Mouse (Mus musculus) embryo, embryonic 9.5 days (tissue): Measurements from ENCODE around the gene Gm21188.
A peak's percentile ranks its signal among the peaks of the same experiment; 100 is the strongest.
"Not testable (repeated sequence)": the region's sequence is repeated elsewhere in the genome, so short reads cannot be mapped to it uniquely, and the experiment has no call there.

Experiments
- DNase-seq: peaks from one replicate; pipeline ENCODE4 v3.0.0-alpha.2; 2017; ENCODE audit errors: extremely low spot score

The Gm21188 gene

DNA sequence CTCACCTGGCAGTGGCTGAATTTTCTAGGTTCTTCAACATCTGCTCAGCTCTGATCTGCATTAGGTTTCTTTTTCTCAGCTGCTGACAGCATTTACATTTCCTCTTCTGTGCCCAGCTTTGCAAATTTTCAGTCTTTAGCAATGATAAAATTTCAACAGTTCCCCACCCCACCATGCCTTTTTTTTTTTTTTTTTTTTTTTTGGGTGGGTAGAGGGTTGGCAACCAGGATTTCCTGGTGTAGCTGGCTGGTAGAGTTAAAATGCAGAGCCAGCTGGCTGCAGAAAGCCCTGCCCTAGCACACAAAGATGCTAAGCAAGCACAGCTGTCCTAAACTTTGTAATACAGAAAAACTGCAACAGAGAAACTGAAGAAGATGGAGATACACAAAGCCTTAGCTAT is at the start of gene Gm21188:
TSS of gene Gm21188 (minus strand) at position 110 of the 400 bp plus-strand sequence.
- not testable (repeated sequence) for DNase-seq

DNA sequence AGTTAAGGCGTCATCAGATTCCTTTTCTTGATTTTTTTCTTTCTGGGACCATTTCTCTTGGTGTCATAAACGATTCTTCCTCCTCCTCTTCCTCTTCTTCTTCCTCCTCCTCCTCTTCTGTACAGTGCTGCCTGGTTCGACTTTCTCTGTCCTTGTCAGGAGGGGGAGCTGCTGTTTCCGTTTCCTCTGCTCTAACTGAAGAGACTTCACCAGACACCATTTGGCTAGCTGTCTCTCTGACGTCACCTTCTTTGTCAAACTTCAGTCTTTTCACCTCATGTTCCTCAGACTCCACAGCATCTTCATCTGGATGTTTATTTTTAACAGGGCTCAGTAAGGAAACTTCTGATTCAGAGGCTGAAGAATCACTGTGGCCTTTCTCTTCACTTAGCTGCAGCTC is 47.3 kb upstream of the Gm21188 start:
- DNase-seq: not testable (repeated sequence)

DNA sequence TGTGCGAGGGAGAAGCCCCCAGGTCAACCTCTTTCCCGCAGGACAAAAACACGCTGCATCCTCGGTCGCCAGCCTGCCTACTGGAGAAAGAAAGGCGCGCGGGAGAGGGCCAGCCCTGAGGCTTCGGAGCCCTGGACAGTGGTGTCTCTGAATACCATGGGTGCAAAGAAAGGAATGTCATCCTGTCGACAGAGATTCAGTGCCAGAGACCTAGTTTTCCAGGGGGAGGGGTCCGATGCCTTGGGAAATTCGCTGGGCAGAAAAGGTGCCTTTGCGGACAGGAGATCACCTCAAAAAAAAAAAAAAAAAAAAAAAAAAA is 44.9 kb upstream of the Gm21188 start:
- not testable (repeated sequence) for DNase-seq

DNA sequence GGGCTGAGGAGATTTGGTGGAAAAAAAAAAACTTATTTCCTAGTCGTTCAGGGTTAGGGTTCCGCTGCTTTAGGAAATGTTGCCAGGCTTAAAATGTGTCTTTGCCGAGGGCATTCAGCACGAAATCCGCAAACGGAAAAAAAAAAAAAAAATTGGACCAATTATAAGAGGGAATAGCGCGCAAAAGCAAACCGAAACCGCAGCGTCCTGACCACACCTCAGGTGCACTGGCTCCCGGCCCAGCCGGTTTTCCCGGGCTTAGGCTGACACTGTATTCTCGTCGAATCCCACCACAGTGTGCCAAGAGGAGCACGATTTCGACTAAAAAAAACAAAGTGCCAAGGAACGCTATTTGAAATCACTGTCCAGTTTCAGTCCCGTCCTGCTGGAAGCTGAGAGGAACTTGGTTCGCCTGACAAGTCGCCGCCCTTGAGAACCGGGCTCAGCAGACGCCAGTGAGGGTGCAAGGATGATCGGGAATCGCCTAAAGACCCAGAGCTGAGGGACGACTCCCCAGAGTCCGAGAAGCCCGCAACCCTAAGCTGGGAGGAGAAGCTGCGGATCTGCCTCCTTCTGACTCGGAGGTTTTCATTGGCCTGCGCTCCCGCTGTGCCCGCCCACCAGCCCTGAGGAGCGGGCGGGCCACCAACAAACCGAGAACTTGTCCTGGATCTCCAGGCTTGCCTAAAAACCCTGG is 44.4 kb upstream of the Gm21188 start:
- not testable (repeated sequence) for DNase-seq

DNA sequence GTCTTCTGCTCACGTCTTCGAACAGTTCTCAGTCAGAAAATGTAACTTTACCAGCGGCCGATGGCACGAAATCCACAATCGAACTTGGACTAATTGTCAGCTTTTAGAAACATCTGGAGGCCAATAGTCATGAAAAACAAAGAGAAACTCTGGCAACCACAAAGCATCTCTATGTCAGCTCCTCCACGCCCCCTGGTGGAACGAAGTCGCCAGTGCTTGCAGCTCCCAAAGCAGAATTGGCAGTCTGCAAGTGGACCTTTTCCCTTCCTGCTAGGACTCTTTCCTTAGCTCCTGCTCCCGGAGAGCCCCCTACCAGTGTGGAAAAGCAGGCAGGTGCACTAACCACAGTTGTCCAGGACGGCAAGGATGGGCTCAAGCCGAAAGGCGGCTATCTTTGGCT is 41.0 kb upstream of the Gm21188 start:
- not testable (repeated sequence) for DNase-seq

DNA sequence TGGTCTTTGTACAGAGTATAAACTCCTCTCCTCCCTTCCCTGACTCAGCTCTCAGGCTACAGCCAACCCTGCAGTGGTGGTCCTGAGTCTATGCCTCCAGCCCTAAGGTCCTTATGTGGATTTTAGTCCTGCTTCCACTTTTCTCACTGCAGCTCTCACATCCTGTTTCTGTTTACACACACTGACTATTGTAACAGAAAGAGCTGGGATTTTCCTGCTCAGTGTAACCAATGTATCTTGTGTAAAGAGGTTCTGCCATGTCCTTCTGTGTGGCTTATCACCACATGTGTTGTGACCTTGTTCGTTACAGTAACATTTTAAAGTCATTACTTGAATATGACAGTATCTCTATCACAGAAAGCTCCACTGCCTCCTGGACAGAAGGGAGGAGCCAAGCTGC is 27.6 kb upstream of the Gm21188 start:
- not testable (repeated sequence) for DNase-seq

GRCm38 (mm10) chr13:120070878-120071277 is 18.9 kb upstream of the Gm21188 start:
- DNase-seq: not testable (repeated sequence)

DNA sequence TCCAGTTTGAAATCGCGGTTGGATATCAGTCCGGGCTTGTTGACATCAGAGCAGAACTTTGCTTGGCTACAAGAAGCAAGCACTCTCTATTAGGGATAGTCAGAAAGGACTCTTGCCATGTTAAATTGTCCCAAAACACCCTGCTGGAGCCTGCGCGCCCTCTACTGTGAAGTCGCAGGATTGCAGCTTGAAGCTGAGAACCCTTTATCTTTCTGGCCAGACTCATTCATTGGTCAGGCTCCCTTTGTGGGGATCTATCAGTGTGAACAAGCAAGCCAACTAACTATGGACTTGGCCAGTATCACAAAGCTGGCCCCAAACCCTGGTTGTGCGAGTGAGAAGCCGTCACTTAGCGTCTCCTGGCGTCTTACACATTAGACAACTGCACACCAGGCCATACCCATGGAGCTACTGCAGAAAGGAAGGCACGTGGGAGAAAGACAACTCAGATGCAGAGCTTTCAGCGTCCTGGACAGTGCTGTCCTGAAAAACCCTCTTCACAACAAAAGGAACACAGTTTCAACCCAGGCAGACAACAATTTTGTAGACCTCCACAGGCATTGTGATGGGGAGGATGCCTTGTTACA is 18.1 kb upstream of the Gm21188 start:
- DNase-seq: not testable (repeated sequence)

DNA sequence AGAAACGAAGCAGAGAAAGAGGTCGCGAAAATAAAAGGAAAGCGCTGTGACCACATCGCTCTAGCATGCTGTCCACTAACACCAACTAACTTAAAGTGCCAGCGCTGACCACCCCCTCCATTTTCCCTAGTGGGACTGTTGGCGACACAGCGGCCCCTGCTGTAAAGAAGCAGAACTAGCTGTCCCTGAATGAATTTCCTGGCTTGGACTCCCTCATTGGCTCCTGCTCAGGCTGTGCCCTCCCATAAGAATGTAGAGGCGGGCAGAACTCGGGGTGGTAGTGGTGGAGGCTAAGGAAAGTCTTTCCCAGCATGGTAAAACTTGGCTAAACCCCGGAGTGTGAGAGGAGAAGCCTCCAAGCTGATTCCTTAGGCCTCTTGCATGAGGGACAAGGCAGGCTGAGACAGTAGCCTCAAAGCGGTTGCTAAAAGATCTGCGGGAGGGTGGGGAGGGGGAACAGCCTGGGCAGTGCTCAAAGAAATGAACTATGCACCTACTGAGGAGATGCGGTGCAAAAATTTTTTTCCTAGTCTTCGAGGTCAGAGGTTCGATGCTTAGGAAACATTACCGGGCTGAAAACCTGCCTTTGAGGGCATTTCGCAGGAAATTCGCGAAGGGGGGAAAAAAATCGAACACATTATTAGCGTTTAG is 11.6 kb upstream of the Gm21188 start:
- not testable (repeated sequence) for DNase-seq

DNA sequence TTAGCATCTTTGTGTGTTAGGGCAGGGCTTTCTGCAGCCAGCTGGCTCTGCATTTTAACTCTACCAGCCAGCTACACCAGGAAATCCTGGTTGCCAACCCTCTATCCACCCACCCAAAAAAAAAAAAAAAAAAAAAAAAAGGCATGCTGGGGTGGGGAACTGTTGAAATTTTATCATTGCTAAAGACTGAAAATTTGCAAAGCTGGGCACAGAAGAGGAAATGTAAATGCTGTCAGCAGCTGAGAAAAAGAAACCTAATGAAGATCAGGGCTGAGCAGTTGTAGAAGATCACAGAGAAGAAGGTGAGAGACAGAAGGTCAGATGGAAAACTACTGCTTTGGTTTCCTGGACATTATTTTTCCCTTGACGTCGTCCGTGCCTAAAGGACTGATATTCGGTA is 10.9 kb upstream of the Gm21188 start:
- DNase-seq: not testable (repeated sequence)

GRCm38 (mm10) chr13:120048608-120049007 is 3.4 kb downstream of the Gm21188 start:
- DNase-seq: not testable (repeated sequence)

- not testable (repeated sequence) for DNase-seq
Observed at GRCm38 (mm10) chr13:120048186-120048585, 3.8 kb downstream of the Gm21188 start.

DNA sequence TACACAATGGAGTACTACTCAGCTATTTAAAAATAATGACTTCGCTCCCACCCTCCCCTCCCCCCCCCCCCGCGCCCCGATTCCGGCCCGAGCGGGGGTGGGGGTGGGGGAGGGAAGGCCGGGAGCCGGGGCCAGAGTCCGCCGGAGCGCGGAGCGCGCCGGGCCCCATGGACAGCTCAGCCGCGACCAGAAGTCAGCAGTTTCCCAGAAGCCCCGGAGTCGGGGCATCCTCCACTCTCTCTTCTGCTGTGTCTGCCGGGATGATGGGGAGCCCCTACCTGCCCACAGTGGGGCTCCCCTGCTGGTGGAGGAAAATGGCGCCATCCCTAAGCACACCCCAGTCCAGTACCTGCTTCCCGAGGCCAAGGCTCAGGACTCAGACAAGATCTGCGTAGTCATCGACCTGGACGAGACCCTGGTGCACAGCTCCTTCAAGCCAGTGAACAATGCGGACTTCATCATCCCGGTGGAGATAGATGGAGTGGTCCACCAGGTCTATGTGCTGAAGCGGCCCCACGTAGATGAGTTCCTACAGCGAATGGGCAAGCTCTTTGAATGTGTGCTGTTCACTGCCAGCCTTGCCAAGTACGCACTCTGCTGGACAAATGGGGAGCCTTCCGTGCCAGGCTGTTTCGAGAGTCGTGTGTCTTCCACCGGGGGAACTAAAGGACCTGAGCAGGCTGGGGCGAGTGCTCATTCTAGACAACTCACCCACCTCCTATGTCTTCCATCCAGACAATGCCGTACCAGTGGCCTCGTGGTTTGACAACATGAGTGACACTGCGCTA is 5.4 kb downstream of the Gm21188 start:
- not testable (repeated sequence) for DNase-seq

DNA sequence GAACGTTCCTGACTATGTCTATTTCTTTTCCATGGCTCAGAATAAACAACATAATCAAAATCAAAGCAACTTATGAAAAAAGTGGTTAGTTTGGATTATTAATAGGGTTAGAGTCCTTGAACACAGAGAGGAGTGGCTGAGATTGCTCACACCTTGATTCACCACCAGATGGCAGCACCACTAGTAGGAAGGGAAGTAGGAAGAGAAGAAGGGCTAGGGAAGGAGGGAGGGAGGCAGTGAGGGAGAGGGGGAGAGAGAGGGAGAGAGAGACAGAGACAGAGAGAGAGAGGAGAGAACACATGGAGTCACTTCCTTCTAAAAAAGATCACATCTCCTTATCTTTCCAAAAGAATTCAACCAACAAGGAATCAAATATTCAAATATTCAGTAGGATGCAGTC is 10.8 kb downstream of the Gm21188 start:
- DNase-seq: peak; percentile 4

GRCm38 (mm10) chr13:120037881-120038280 is 14.1 kb downstream of the Gm21188 start:
- DNase-seq: peak; percentile 14

GRCm38 (mm10) chr13:120036577-120037115 is 15.3 kb downstream of the Gm21188 start:
- DNase-seq: peak; percentile 2

DNA sequence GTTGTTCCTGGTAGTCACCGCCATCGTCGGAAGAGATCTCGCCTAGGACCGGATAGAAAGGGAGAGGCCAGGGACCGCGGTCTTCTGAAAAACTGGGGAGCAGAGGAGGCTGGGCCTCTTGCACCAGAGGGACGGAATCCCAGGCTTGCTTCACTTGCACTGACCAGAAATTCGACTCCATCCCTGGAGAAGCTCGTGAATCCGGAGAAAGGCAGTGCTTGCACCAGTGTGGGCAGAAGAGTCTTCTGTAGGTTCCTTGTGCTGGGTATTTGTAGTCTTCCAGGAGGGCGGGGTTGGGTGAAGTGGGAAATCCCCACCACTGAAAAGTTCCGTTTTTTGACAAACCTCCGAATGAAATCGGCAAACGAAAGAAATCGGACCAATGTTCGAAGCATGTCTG is 16.8 kb downstream of the Gm21188 start:
- DNase-seq: not testable (repeated sequence)

DNA sequence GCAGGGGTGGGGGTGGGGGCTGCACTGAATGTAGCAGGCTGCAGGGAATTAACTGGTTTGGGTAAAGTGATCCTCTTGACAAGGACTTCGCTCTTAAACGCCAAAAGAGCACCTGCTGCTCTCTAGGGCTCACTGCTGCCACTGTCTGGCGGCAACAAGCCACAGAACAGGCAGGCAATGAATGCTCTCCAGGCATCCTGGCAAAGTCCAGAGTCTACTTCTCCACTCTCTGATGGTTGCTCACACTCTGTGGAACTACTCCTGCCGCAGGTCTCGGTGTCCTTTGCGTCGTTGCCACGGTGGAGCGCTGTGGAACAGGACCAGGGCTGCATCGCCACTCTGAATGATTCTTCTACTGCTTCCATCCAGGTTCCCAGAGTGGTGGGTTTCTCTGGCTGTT is 17.4 kb downstream of the Gm21188 start:
- not testable (repeated sequence) for DNase-seq

- DNase-seq: peak; percentile 3
Observed at GRCm38 (mm10) chr13:120033516-120034190, 18.3 kb downstream of the Gm21188 start.

DNA sequence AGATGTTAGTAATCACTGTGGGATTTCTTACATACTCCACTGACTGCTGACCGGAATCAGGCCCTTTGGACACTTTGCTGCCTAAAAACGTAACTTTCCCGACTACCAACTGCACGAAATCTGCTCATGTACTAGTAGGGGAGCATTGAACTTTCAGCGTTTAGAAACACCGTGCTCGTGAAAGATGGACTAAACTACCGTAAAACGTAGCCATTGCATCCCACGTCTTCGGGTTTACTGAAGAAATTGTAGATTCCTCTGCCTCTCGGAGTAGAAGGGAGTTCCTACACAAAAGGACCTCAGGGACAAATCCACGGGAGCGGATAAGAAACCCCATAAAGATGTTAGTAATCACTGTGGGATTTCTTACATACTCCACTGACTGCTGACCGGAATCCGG is 20.3 kb downstream of the Gm21188 start:
- DNase-seq: not testable (repeated sequence)

GRCm38 (mm10) chr13:120027368-120027767 is 24.6 kb downstream of the Gm21188 start:
- DNase-seq: peak; percentile 1
